ENCODE assay signal across 11 mouse cellular contexts in genomic region chr14:22435441-22435840, GRCm38 (mm10).
"Had no signal": no experiment of that assay in that cellular context is flagged by ENCODE, and none has a peak within 500 bp of the region (broad histone marks: within the 10 kb centered on the region; RNA-seq: fewer than 3 reads in every experiment).

No protein-coding gene starts in this region.

- H3K9ac ChIP-seq: limb, embryonic 13.5 days; liver, embryonic 13.5 days had no signal

- H3K4me3 ChIP-seq: left cerebral cortex, adult 2 months; limb, embryonic 13.5 days; liver, embryonic 13.5 days had no signal

- H3K4me1 ChIP-seq: liver, embryonic 13.5 days had no signal

- H3K36me3 ChIP-seq: limb, embryonic 13.5 days; liver, embryonic 13.5 days had no signal

- DNase-seq: kidney, adult 18-20 months; kidney, postnatal 10 days; kidney, postnatal 36 days; layer of hippocampus, postnatal 36 days; liver, embryonic 13.5 days; midbrain, embryonic 14.5 days; thymus, adult 18-20 months; thymus, postnatal 36 days had no signal

- H3K27me3 ChIP-seq: liver, embryonic 13.5 days had no signal

- H3K9me3 ChIP-seq: limb, embryonic 13.5 days; liver, embryonic 13.5 days had no signal

- H3K4me2 ChIP-seq: limb, embryonic 13.5 days; liver, embryonic 13.5 days had no signal

- H3K27ac ChIP-seq: left cerebral cortex, adult 2 months; limb, embryonic 13.5 days; liver, embryonic 13.5 days; macrophage had no signal
